Mouse (Mus musculus) left cerebral cortex, postnatal 36 days (tissue): ENCODE data around the gene Cad. TPM values are rescaled to one million over a fixed set of nuclear protein-coding genes. Genes with fewer than 3 reads are reported as not detected.

Source experiments
- DNase-seq, 2 experiments: peaks; one replicate each; pipeline ENCODE4 v3.0.0; 2021 to 2022; ENCODE audit warnings: low spot score in 2 of 2, mixed read lengths in 1 of 2
- intact Hi-C: fragments of 180-260 bp; cut with DNase I; formaldehyde crosslinking; loops from one replicate; pipeline ENCODE4 v1.15.1; 2025
- total RNA-seq, 2 experiments: library from RNA; stranded (reverse); gene quantifications; 2 replicates each; pipeline ENCODE4 v1.2.3; 2021

Cad gene
- total RNA-seq, 2 experiments from 2014 or later: 18.1 to 21.8 TPM

- intact Hi-C loops: no loop called here
- no peak for DNase-seq
These were observed 898 bp downstream of the Cad start for GRCm38 (mm10) chr5:31055216-31056140.

GRCm38 (mm10) chr5:31069810-31070209, 15.2 kb downstream of the Cad start:
- no peak for DNase-seq
- intact Hi-C loops: no loop called here

- no peak for DNase-seq
- intact Hi-C loops: no loop called here
These were observed 16.5 kb downstream of the Cad start for GRCm38 (mm10) chr5:31071059-31071458.

DNA sequence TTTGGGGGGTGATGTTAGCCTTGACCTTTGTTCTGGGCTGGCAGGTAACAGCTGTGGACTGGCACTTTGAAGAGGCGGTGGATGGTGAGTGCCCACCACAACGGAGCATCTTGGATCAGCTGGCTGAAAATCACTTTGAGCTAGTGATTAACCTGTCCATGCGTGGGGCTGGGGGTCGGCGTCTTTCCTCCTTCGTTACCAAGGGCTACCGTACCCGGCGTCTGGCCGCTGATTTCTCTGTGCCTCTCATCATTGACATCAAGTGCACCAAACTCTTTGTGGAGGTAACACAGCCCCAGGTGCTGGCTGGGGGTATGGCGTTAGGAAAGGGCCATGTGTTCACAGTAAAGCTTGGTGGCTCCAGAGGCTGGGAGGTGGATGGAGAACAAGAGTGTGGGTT, 17.2 kb downstream of the Cad start:
- intact Hi-C loops: no loop called here
- no peak for DNase-seq

- intact Hi-C loops: no loop called here
- DNase-seq: no peak
These were observed 18.6 kb downstream of the Cad start for GRCm38 (mm10) chr5:31073176-31073575.

DNA sequence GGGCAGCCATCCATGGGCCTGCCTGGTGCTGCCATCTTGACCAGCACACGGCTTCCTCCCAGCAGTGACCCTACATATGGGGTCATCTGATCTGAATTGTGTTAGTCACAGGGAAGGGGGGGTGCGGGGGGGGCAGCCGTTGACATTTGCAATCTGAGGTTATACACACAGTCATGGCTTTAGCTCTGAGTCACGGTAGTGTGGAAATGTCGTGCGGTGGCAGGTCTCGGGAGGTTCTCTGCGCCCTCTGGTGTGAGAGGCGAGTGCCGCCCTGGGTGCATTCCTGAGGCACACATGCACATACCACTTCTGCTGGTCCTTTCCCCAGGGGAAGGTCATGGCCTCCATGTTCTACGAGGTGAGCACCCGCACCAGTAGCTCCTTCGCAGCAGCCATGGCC, 21.8 kb downstream of the Cad start:
- no peak for DNase-seq
- intact Hi-C loops: no loop called here

GRCm38 (mm10) chr5:31080059-31080794, 25.6 kb downstream of the Cad start:
- DNase-seq: peak; percentile 71 to 77
- intact Hi-C loops: loop anchor here (5.0 kb wide), 1 partner anchor 42 kb away; no protein-coding TSS in a partner anchor

DNA sequence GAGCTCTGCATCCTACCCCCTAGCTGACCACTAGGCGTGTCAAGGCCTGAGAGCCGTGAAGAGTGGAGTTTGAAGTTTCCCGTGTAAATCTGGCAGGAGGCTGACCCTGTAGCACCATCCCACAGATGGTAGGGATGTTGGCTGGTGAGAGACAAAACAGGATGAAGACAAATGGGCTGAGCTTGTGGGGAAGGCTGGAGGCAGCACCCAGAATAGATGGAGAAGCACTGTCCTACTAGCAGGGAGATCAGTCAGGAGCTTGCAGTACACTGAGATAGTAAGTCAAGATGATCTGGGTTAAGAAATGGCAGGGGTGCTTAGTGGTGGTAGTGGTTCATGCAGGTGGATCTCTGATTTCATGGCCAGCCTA, 26.2 kb downstream of the Cad start:
- intact Hi-C loops: loop anchor here (5.0 kb wide), 1 partner anchor 42 kb away; no protein-coding TSS in a partner anchor
- DNase-seq: no peak

DNA sequence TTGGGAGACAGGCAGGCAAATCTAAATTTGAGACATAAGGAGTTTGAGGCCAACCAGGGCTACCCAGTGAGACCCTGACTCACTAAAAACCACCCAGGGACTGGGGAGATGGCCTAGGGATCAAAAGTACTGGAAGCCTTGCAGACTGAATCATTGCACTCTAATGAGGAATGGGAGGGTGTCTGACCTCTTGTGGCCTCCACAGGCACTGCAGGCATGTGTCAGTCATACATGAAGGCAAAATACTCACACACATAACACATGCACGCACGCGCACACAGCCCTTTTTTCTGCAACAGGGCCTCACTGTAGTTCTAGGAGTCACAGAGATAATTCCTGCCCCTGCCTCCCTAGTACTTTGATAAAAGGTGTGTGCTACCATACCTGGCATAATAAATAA, 26.8 kb downstream of the Cad start:
- no peak for DNase-seq
- intact Hi-C loops: loop anchor here (5.0 kb wide), 1 partner anchor 41 kb away; no protein-coding TSS in a partner anchor

DNA sequence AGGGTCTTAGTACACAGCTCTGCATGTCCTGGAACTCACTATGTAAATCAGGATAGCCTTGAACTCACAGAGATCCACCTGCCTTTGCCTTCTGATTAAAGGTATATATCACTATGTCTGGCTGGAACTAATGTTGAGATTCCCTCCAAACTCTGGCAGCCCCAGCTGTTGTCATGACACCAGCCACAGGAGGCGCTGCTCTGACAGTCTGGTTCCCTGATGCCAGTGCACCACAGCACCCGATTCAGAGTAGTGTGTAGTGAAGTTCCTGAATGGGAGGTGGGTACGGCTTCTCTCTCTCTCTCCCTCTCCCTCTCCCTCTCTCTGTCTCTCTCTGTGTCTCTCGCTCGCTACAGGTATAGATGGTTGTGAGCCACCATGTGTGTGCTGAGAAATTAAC, 27.8 kb downstream of the Cad start:
- DNase-seq: no peak
- intact Hi-C loops: loop anchor here (5.0 kb wide), 1 partner anchor 40 kb away; no protein-coding TSS in a partner anchor

DNA sequence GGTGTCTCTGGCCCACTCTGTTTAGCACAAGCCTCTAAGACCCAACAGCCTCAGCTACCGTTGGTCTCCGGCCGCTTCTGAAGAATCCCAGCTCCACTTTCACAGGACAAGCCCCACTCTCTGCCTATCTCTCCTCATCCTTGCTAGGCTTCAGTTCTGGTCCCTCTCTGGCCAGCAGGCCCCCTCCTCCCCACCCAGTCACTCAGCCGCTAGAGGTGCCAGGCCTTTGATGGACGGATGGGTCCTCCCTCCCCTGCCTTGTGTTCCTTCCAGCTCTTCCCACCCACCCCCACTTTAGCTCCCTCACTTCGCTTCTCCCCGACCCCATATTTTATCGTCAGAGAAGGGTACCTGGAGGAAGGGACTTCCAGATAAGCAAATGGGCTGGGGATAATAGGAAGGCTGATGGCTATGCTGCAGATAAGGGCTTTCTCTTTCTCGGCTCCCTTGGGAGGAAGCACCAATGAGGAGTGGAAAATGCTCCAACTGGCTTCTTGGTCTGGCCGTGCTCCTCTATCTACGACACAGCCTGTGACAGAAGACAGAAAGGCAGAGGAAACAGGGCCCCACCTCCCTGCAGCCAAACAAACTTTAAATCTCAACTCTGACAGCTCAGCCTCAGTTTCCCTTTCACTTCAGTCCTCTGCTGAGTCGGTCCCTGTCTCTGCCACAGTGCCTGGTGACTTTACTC, 28.5 kb downstream of the Cad start:
- intact Hi-C loops: loop anchor here (5.0 kb wide), 1 partner anchor 39 kb away; no protein-coding TSS in a partner anchor

DNA sequence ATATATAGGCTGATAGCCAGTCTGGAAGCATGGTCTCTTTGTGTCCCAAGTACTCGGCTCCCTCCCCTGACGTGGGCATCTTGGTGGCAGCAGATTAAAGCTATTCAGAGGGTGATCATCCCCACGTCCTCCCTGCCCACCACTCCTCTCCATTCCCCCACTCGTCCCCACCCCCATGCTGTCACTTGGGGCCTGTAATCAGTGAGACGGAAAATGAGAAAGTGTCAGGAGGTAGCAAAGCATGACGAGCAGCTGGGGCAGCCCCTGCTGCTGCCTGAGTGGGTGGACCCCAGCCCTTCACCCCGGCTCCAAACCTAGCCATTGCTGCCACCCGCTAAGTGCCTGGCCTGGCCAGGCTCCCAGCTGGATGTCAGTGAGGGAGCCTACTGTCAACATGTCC, 29.4 kb downstream of the Cad start:
- intact Hi-C loops: loop anchor here (5.0 kb wide), 1 partner anchor 38 kb away; no protein-coding TSS in a partner anchor
- DNase-seq: no peak

More for the DNA sequence above, 28.5 kb downstream of the Cad start:
- DNase-seq: no peak

DNA sequence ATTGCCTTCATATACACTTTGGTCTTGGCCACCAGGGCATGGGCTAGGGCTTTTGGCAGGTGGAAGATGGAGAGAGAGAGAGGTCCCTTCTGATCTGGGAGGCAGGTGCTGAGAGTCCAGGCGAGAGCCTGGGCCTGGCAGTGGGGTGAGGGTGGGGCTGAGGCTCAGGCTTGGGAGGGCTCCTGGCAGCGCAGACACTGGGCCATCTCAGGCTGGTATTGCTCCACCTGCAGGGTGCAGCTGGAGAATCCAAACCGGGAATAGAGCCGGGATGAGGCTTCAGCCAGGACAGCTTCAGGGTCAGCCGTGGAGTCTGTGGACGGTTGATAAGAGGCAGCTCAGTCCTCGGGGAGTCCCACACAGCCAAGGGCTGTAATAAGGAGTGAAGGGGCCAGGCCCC, 32.0 kb downstream of the Cad start:
- DNase-seq: no peak
- intact Hi-C loops: no loop called here

DNA sequence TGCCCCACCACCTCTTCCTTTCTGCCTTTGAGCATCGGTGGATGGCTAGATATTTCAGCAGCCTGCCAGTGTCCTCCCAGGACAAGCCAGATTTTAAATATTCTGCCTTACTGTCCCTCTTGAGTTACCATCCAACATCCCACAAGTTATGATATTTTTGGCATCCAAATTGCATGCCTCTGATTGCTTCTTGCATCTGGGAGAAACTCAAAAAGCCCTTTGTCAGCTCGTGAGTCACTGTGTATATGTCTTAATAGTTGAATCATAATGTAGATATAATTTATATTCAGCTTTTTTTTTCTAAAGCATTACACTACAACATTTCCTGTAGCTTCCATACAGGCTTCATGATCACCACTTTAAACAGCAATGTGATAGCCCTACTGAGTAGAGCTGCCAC, 32.6 kb downstream of the Cad start:
- no peak for DNase-seq
- intact Hi-C loops: no loop called here

GRCm38 (mm10) chr5:31092231-31092975, 37.8 kb downstream of the Cad start:
- intact Hi-C loops: no loop called here
- DNase-seq: peak; percentile 75 to 83

DNA sequence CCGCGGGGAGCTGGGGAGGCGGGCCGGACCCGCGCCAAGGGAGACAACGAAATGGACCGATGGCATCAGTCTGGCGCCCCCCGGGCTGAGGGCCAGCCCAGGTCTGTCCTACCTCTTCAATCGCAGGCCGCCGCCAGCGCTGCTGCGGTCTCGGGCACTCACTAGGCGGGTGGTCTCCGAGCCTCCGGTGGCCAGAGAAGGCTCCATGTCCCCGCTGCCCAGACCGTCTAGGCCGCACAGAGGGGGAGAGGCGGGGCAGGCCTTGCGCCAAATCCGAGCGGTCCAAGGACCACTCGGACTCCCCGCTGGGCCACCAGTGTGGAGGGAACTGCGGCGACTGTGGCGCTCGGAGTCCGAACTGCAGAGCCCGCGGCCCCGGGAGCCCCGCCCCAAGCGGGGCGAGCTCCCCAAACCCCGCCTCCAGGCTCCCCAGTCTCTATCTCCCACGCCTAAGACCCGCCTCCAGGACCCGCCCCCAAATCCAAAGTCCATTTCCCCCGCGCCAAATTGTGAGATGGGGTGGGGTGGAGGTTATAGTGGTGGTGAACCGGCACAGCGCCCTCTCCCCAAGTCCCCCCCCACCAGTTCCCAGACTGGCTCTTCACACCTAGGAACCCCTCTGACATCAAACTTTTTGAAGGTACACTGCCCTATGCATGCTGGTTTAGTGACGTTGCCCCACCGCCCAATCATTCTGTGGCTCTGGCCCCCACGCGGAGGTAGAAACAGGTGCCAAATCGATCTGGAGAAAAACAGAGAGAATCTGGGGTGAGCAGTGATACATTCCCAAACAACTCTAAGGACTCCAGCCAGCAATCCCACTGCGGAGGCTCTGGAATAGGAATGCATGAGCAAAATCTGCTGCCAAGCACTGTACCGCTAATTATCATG, 38.8 kb downstream of the Cad start:
- intact Hi-C loops: no loop called here
- peak; percentile 61 to 80 for DNase-seq

- no peak for DNase-seq
- intact Hi-C loops: no loop called here
These were observed 39.7 kb downstream of the Cad start for GRCm38 (mm10) chr5:31094100-31094798.
